Mouse (Mus musculus): Measurements from ENCODE around the gene Ptprg. TPM values are rescaled to one million over a fixed set of nuclear protein-coding genes. Genes with fewer than 3 reads are reported as not detected.

The Ptprg gene
- polyA plus RNA-seq, 1 experiment = 22.0 TPM

DNA sequence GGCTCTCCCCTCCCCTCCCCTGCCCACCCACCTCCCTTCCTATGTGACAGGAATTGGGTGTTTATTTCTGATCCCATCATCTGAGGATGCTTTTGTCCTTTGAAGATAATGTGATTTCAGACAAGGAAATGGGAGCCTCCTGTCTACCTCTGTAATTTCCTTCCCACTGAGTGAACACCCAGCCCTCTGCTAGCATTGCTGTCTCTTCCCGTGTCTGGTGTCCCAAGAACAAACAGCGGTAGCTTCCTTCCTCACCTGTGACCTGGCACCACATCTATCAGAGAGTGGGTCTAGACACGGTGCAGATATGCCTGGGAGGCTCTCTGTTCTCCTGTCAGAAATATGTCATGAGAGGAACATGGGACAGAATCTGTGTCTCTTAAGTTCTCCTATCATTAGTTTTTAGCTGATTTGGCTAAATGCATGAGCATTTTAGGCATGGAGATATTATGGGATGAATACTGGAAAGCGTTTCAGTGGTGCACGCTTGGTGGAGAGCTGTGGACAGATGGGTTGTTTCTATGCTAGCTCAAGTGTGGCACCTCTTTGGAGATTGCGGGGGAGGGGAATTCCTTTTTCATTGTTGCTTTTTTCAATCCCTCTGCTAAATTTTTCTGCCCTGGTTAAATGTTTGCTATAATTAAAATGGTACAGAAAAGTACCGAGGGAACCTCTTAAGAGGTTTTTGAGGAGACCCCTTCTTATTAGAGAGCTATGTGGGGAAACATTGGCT is 509.5 kb downstream of the Ptprg start:
- WGBS = 68% methylated on average over 7 of the region's 7 CpGs
- DNase-seq = no peak

DNA sequence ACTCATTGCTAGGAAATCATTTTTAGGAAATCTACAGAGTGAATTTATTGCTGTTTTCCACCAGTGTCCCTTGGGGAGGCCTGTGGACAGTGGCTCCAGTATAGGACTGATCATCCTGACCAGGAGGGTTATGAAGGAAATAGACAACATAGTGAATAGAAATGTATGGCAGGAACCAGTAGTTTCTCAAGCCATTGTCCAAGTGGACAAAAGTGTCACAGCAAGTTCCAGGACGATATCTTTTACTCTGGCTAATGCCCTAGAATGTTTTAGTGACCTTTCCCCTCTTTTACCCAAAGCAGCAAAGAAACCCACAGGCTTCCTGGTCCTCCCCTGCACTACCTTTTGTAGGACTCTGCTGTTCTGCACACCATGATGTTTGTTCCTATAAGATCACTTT is 511.7 kb downstream of the Ptprg start:
- TF ChIP-seq POLR2A (IDR thresholded peaks at IDR 0.05; ENCODE audit: borderline replicate concordance, insufficient read depth, low read length) = no peak
- TF ChIP-seq CTCF (IDR thresholded peaks at IDR 0.05; ENCODE audit: borderline replicate concordance, insufficient read depth, low read depth, low read length) = no peak
- Histone ChIP-seq H3K4me1 (ENCODE audit: control insufficient read depth, insufficient read depth, low read length) (no peaks in the 10 kb centered on the region), H3K4me3 (replicated peaks; ENCODE audit: insufficient read depth, low read depth, low read length) (no peak overlapping the region), H3K27ac (ENCODE audit: insufficient read depth, low read length) (no peak overlapping the region), H3K27me3 (ENCODE audit: control insufficient read depth, insufficient read depth, low read length) (no peaks in the 10 kb centered on the region)
- no peak for DNase-seq
- WGBS = 83% methylated on average over 1 of the region's 1 CpGs

More for the DNA sequence above, 509.5 kb downstream of the Ptprg start:
- Histone ChIP-seq H3K27me3 (ENCODE audit: control insufficient read depth, insufficient read depth, low read length) (no peaks in the 10 kb centered on the region), H3K4me1 (ENCODE audit: control insufficient read depth, insufficient read depth, low read length) (no peaks in the 10 kb centered on the region), H3K27ac (ENCODE audit: insufficient read depth, low read length) (no peak overlapping the region), H3K4me3 (replicated peaks; ENCODE audit: insufficient read depth, low read depth, low read length) (no peak overlapping the region)
- TF ChIP-seq POLR2A (IDR thresholded peaks at IDR 0.05; ENCODE audit: borderline replicate concordance, insufficient read depth, low read length) (no peak), CTCF (IDR thresholded peaks at IDR 0.05; ENCODE audit: borderline replicate concordance, insufficient read depth, low read depth, low read length) (no peak)

DNA sequence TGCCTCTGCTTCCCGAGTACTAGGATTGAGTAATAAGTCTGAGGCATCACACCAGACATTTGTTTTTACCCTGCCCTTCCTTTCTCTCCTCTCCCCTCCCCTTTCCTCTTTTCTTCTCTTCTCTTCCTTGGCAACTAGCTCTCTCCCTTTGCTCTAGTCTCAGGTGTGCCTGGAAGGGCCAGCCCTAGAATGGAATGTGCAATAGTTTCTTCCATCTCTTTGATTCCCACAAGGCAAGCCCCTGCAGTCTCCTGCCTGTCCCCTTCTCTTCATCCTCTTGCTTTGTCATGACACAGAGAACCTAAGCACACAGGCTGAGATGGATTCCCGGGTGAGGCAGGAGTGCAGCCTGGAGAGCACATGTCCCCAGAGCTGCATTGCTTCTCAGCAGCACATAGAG is 512.4 kb downstream of the Ptprg start:
- Histone ChIP-seq H3K4me3 (replicated peaks; ENCODE audit: insufficient read depth, low read depth, low read length) (no peak overlapping the region), H3K27ac (ENCODE audit: insufficient read depth, low read length) (no peak overlapping the region), H3K27me3 (ENCODE audit: control insufficient read depth, insufficient read depth, low read length) (no peaks in the 10 kb centered on the region), H3K4me1 (ENCODE audit: control insufficient read depth, insufficient read depth, low read length) (no peaks in the 10 kb centered on the region)
- 94% methylated on average over 2 of the region's 2 CpGs for WGBS
- no peak for DNase-seq
- TF ChIP-seq CTCF (IDR thresholded peaks at IDR 0.05; ENCODE audit: borderline replicate concordance, insufficient read depth, low read depth, low read length) (no peak), POLR2A (IDR thresholded peaks at IDR 0.05; ENCODE audit: borderline replicate concordance, insufficient read depth, low read length) (no peak)

DNA sequence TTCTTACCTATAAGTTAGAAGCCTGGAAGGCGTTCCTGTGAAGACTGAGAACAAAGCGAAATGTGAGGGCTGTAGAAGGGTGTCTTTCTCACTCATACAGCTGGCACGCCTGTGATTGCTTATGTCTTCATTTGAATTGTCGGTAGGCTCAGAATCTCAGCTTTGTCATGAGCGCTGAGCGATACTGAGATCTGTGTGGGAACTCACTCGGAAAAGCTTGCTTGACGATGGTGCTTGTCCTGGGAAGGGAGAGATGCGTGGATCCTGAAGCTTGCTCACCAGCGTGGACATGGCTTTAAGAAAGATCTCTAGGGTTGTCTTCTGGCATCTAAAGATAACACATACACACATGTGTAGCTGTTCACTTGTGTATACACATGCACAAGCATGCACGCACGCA is 516.4 kb downstream of the Ptprg start:
- Histone ChIP-seq H3K27me3 (ENCODE audit: control insufficient read depth, insufficient read depth, low read length) (no peaks in the 10 kb centered on the region), H3K27ac (ENCODE audit: insufficient read depth, low read length) (no peak overlapping the region), H3K4me3 (replicated peaks; ENCODE audit: insufficient read depth, low read depth, low read length) (no peak overlapping the region), H3K4me1 (ENCODE audit: control insufficient read depth, insufficient read depth, low read length) (no peaks in the 10 kb centered on the region)
- no peak for TF ChIP-seq POLR2A (IDR thresholded peaks at IDR 0.05; ENCODE audit: borderline replicate concordance, insufficient read depth, low read length)
- no peak for TF ChIP-seq CTCF (IDR thresholded peaks at IDR 0.05; ENCODE audit: borderline replicate concordance, insufficient read depth, low read depth, low read length)
- 91% methylated on average over 12 of the region's 12 CpGs for WGBS
- DNase-seq = no peak

DNA sequence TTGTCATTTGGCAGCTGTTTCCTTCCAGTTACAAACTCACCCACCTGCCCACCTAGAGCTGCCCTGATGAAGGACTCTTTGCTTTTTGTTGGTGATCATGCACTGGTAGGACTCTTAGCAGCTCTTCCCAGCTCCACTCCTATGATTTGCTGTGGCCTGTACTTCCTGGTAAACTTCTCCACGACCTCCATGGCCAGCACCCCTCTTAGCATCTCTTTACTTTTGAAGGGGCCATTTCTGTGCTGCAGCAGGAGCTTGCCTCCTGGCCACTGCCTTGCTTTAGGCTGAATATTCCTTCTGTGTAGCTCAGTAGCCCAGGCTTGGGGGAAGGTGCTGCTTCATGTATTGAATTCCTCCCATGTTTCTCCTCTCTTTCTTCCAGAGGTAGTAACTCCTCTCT is 517.0 kb downstream of the Ptprg start:
- TF ChIP-seq CTCF (IDR thresholded peaks at IDR 0.05; ENCODE audit: borderline replicate concordance, insufficient read depth, low read depth, low read length) = no peak
- no peak for TF ChIP-seq POLR2A (IDR thresholded peaks at IDR 0.05; ENCODE audit: borderline replicate concordance, insufficient read depth, low read length)
- H3K4me3 ChIP-seq (replicated peaks; ENCODE audit: insufficient read depth, low read depth, low read length) = no peak overlapping the region
- no peak for DNase-seq
- H3K4me1 ChIP-seq (ENCODE audit: control insufficient read depth, insufficient read depth, low read length) = no peaks in the 10 kb centered on the region
- WGBS = 70% methylated on average over 1 of the region's 1 CpGs
- no peak overlapping the region for H3K27ac ChIP-seq (ENCODE audit: insufficient read depth, low read length)
- no peaks in the 10 kb centered on the region for H3K27me3 ChIP-seq (ENCODE audit: control insufficient read depth, insufficient read depth, low read length)

DNA sequence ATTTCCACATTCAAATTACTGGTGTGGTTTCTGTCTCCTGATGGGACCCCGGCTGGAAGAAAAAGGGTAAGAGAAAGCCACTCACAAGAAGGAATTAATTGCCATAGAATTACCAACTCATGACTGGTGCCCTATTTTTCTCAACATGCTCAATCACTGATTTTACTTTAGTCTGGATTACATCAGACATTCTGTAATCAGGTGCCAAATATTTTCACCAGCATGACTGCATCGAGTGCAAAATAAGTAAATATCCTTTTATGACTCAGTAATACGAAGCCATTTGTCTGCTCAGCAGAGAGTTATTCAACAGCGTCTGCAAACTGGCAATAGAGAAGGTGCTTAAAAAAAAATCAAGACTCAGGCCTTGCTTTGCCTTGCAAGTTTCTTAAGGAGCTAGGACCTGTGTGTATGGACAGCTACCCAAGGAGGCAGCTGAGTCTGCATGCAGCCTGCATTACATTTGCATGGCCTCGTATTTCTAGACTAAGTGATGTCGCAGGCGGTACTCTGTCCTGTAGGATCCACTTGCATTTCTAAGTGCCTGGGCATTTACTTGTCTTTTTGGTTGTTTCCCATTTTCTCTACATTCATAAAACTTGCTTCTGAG is 517.6 kb downstream of the Ptprg start:
- 58% methylated on average over 7 of the region's 7 CpGs for WGBS
- no peak overlapping the region for H3K4me3 ChIP-seq (replicated peaks; ENCODE audit: insufficient read depth, low read depth, low read length)
- TF ChIP-seq CTCF (IDR thresholded peaks at IDR 0.05; ENCODE audit: borderline replicate concordance, insufficient read depth, low read depth, low read length) (no peak), POLR2A (IDR thresholded peaks at IDR 0.05; ENCODE audit: borderline replicate concordance, insufficient read depth, low read length) (no peak)
- H3K4me1 ChIP-seq (ENCODE audit: control insufficient read depth, insufficient read depth, low read length) = no peaks in the 10 kb centered on the region
- no peak overlapping the region for H3K27ac ChIP-seq (ENCODE audit: insufficient read depth, low read length)
- no peak for DNase-seq
- H3K27me3 ChIP-seq (ENCODE audit: control insufficient read depth, insufficient read depth, low read length) = no peaks in the 10 kb centered on the region

DNA sequence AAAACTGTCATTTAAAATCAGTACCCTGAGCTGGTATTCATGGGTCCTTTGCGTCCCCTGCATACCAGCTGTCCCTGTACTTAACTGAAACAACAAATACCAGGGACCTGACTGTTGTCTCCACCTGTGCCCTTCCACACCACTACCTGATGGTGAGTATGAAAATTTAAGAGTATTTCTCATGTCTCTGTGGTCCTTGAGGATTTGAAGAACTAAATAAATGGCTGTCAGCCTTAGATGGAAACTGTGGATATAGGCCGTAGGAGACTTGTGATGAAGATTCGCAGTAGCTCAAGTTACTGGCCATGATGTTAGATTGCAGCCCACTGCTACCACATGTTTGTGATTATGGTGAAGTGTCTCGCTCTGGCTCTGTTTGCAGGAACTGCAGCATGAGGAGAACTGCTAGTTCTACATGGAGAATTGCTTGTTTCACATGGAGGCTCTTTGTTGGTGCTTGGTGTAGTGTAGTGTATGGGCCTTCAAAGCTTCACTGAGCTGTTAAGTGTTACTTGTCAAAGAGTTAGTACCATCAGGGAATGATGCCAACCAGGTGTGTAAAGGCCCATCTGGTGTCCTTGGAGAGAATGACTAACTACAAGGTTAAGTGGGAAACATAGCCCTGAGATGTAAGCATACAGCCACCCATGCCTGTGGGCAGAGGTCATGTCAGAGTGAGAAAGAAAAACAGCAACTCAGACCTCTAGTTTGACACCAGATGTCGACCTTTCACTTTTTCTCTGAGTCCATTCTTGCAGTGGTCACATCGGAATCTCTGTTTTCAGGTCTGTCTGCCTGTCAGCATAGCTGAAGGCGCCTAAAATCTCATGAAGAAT is 518.9 kb downstream of the Ptprg start:
- TF ChIP-seq POLR2A (IDR thresholded peaks at IDR 0.05; ENCODE audit: borderline replicate concordance, insufficient read depth, low read length) (no peak), CTCF (IDR thresholded peaks at IDR 0.05; ENCODE audit: borderline replicate concordance, insufficient read depth, low read depth, low read length) (no peak)
- H3K27ac ChIP-seq (ENCODE audit: insufficient read depth, low read length) = no peak overlapping the region
- H3K4me3 ChIP-seq (replicated peaks; ENCODE audit: insufficient read depth, low read depth, low read length) = no peak overlapping the region
- WGBS = 93% methylated on average over 7 of the region's 7 CpGs
- peaks cover 2% of the 10 kb centered on the region for H3K4me1 ChIP-seq (ENCODE audit: control insufficient read depth, insufficient read depth, low read length)
- no peak for DNase-seq
- H3K27me3 ChIP-seq (ENCODE audit: control insufficient read depth, insufficient read depth, low read length) = no peaks in the 10 kb centered on the region

Data from cerebellum, adult 2 months (tissue).